Mouse (Mus musculus) CH12.LX (cell line): ENCODE data around the gene Pam16. TPM values are rescaled to one million over a fixed set of nuclear protein-coding genes. Genes with fewer than 3 reads are reported as not detected.

Source experiments
- DNase-seq: peaks from one replicate; pipeline ENCODE4 v3.0.0-alpha.2; 2013; ENCODE audit errors: extremely low read depth
- H3K27ac ChIP-seq: 2 replicates; pipeline ENCODE4 v1.5.1; 2012; ENCODE audit warnings: low read depth, mild to moderate bottlenecking, control low read depth, moderate library complexity; ENCODE audit not compliant: insufficient read depth
- H3K27me3 ChIP-seq: replicated peaks from 2 replicates; pipeline ENCODE3; 2012; ENCODE audit warnings: inconsistent platforms
- H3K36me3 ChIP-seq, 2 experiments: replicated peaks in 1 of 2; 2 replicates each; pipeline versions ENCODE3 to v1.6.1; 2012; ENCODE audit warnings: inconsistent platforms in 1 of 2, low read length in 1 of 2, mild to moderate bottlenecking in 1 of 2, mixed read lengths in 1 of 2, moderate library complexity in 1 of 2; ENCODE audit not compliant: control insufficient read depth in 1 of 2, insufficient read depth in 1 of 2
- H3K4me1 ChIP-seq, 2 experiments: 2 replicates each; pipeline ENCODE4 v1.6.1; 2012; ENCODE audit warnings: inconsistent platforms in 1 of 2, moderate library complexity in 1 of 2; ENCODE audit not compliant: insufficient read depth in 2 of 2, control insufficient read depth in 1 of 2
- H3K4me2 ChIP-seq: 2 replicates; pipeline ENCODE4 v1.6.1; 2012; ENCODE audit warnings: low read depth, mild to moderate bottlenecking, control low read depth; ENCODE audit not compliant: poor library complexity, insufficient read depth, severe bottlenecking
- H3K4me3 ChIP-seq, 3 experiments: fragments of 150-350 bp in 1 of 3; sonication (generic) in 1 of 3; replicated peaks in 1 of 3; 2 replicates each; pipeline versions ENCODE3 to v1.5.1; 2011 to 2012; ENCODE audit warnings: low read depth in 2 of 3, low read length in 2 of 3, mild to moderate bottlenecking in 2 of 3, moderate library complexity in 2 of 3, control low read depth in 1 of 3, improper control_type of control experiment in 1 of 3, inconsistent platforms in 1 of 3, mixed read lengths in 1 of 3; ENCODE audit not compliant: poor library complexity in 1 of 3
- H3K79me2 ChIP-seq: replicated peaks from 2 replicates; pipeline ENCODE4 v1.6.1; 2012; ENCODE audit warnings: mild to moderate bottlenecking, moderate library complexity; ENCODE audit not compliant: control insufficient read depth, poor library complexity, insufficient read depth, severe bottlenecking; ENCODE audit errors: extremely low read depth
- H3K9ac ChIP-seq: 2 replicates; pipeline ENCODE4 v1.6.1; 2012; ENCODE audit warnings: low read depth, mild to moderate bottlenecking, control low read depth, moderate library complexity; ENCODE audit not compliant: insufficient read depth
- H3K9me3 ChIP-seq: replicated peaks from 2 replicates; pipeline ENCODE3; 2012; ENCODE audit warnings: low read length, inconsistent platforms, mixed read lengths
- BHLHE40 ChIP-seq: IDR thresholded peaks from 2 replicates; pipeline ENCODE4 v1.6.1; 2011; ENCODE audit warnings: mild to moderate bottlenecking, low read depth, low read length, improper control_type of control experiment
- CHD1 ChIP-seq: IDR thresholded peaks from 2 replicates; pipeline ENCODE4 v1.6.1; 2012; ENCODE audit warnings: low read depth, low read length, improper control_type of control experiment, inconsistent platforms
- CHD2 ChIP-seq: IDR thresholded peaks from 2 replicates; pipeline ENCODE4 v1.6.1; 2011; ENCODE audit warnings: low read length, improper control_type of control experiment
- CTCF ChIP-seq, 2 experiments: IDR thresholded peaks in 1 of 2; conservative IDR thresholded peaks in 1 of 2; 2 replicates each; pipeline ENCODE4 v1.5.1; 2011 to 2012; ENCODE audit warnings: low read depth in 2 of 2, low read length in 2 of 2, improper control_type of control experiment in 1 of 2, inconsistent platforms in 1 of 2, mild to moderate bottlenecking in 1 of 2, moderate library complexity in 1 of 2
- E2F4 ChIP-seq: IDR thresholded peaks from 2 replicates; pipeline ENCODE4 v1.6.1; 2011; ENCODE audit warnings: low read depth, low read length, improper control_type of control experiment; ENCODE audit not compliant: insufficient replicate concordance
- ELF1 ChIP-seq: IDR thresholded peaks from 2 replicates; pipeline ENCODE4 v1.6.1; 2014; ENCODE audit warnings: low read depth, mild to moderate bottlenecking, inconsistent platforms, low read length, improper control_type of control experiment
- IRF4 ChIP-seq: IDR thresholded peaks from 2 replicates; pipeline ENCODE4 v1.6.1; 2014; ENCODE audit warnings: low read depth, mild to moderate bottlenecking, inconsistent platforms, low read length, improper control_type of control experiment
- JUND ChIP-seq: conservative IDR thresholded peaks from 2 replicates; pipeline ENCODE4 v1.6.1; 2011; ENCODE audit warnings: low read depth, low read length, improper control_type of control experiment
- KAT2A ChIP-seq: IDR thresholded peaks from 2 replicates; pipeline ENCODE4 v1.6.1; 2012; ENCODE audit warnings: low read length, improper control_type of control experiment, inconsistent platforms; ENCODE audit not compliant: insufficient replicate concordance
- MAFK ChIP-seq: IDR thresholded peaks from 2 replicates; pipeline ENCODE4 v1.6.1; 2011; ENCODE audit warnings: low read length, improper control_type of control experiment; ENCODE audit not compliant: insufficient replicate concordance
- MYC ChIP-seq: IDR thresholded peaks from 2 replicates; pipeline ENCODE4 v1.6.1; 2011; ENCODE audit warnings: low read depth, mild to moderate bottlenecking, improper control_type of control experiment, low read length
- NELFE ChIP-seq: IDR thresholded peaks from 2 replicates; pipeline ENCODE4 v1.6.1; 2011; ENCODE audit warnings: low read depth, low read length, improper control_type of control experiment
- NRF1 ChIP-seq: IDR thresholded peaks from 2 replicates; pipeline ENCODE4 v1.6.1; 2014; ENCODE audit warnings: low read depth, mild to moderate bottlenecking, inconsistent platforms, low read length, improper control_type of control experiment, moderate library complexity
- POLR2A ChIP-seq: IDR thresholded peaks from 2 replicates; pipeline ENCODE4 v1.6.1; 2011; ENCODE audit warnings: low read depth, mild to moderate bottlenecking, improper control_type of control experiment, low read length
- POLR2AphosphoS2 ChIP-seq: IDR thresholded peaks from 2 replicates; pipeline ENCODE4 v1.6.1; 2011; ENCODE audit warnings: low read depth, low read length, improper control_type of control experiment
- RCOR1 ChIP-seq: conservative IDR thresholded peaks from 2 replicates; pipeline ENCODE4 v1.6.1; 2012; ENCODE audit warnings: low read depth, mild to moderate bottlenecking, inconsistent platforms, low read length, improper control_type of control experiment
- SIN3A ChIP-seq: IDR thresholded peaks from 2 replicates; pipeline ENCODE4 v1.6.1; 2012; ENCODE audit warnings: low read length, improper control_type of control experiment, inconsistent platforms
- SMC3 ChIP-seq: IDR thresholded peaks from 2 replicates; pipeline ENCODE4 v1.6.1; 2011; ENCODE audit warnings: low read depth, low read length, improper control_type of control experiment
- TCF12 ChIP-seq: IDR thresholded peaks from 2 replicates; pipeline ENCODE4 v1.6.1; 2014; ENCODE audit warnings: low read depth, mild to moderate bottlenecking, inconsistent platforms, low read length, improper control_type of control experiment
- UBTF ChIP-seq: IDR thresholded peaks from 2 replicates; pipeline ENCODE4 v1.6.1; 2012; ENCODE audit warnings: low read depth, mild to moderate bottlenecking, inconsistent platforms, low read length, improper control_type of control experiment, moderate library complexity
- ZC3H11A ChIP-seq: IDR thresholded peaks from 2 replicates; pipeline ENCODE4 v1.6.1; 2012; ENCODE audit warnings: low read depth, mild to moderate bottlenecking, inconsistent platforms, low read length, improper control_type of control experiment
- ZKSCAN1 ChIP-seq: IDR thresholded peaks from 2 replicates; pipeline ENCODE4 v1.6.1; 2012; ENCODE audit warnings: low read depth, inconsistent platforms, low read length, improper control_type of control experiment, borderline replicate concordance
- dilution Hi-C: fragments of 300-500 bp; cut with MboI; formaldehyde crosslinking; loops from 2 replicates; pipeline ENCODE4 v1.14.3; 2020; ENCODE audit warnings: low sequenced_read_pairs; ENCODE audit not compliant: extremely low pct_unique_long_range_greater_than_20kb, extremely low pct_ligation_motif_present
- in situ Hi-C: fragments of 300-500 bp; cut with MboI; formaldehyde crosslinking; loops from 3 replicates; pipeline ENCODE4 v1.14.3; 2019; ENCODE audit warnings: low sequenced_read_pairs, low pct_ligation_motif_present, low pct_unique_long_range_greater_than_20kb, mixed read lengths
- polyA plus RNA-seq: library from polyadenylated mRNA; unstranded; fragments of >175 nt; gene quantifications from 2 replicates; pipeline ENCODE4 v1.2.1, GENCODE M21; 2012; ENCODE audit warnings: low read depth; ENCODE audit not compliant: insufficient read length
- total RNA-seq, 2 experiments: library from RNA; depleted of rRNA; stranded (reverse); fragments of 300-350 nt in 1 of 2; fragments of >200 nt in 1 of 2; gene quantifications; 2 replicates each; pipeline ENCODE4 v1.2.3; 2012 to 2014

Gene Pam16
- total and polyA plus RNA-seq, 3 experiments, result 11.6 to 152 (median 103) TPM

GRCm38 (mm10) chr16:4646831-4647230 is 22.0 kb upstream of the Pam16 start:
- dilution Hi-C loops (no loop called here), in situ Hi-C loops (loop anchor here (25.0 kb wide), 1 partner anchor 490 kb away; the partner anchor contains the start of genes Ppl and Sec14l5)
- Histone ChIP-seq H3K4me3 (no peak overlapping the region), H3K27me3 (no peaks in the 10 kb centered on the region), H3K4me2 (no peak overlapping the region), H3K36me3 (peaks cover 43 to 98% of the 10 kb centered on the region in 2 experiments), H3K4me1 (peaks cover under 1 to 4% of the 10 kb centered on the region in 2 experiments; a peak in 2 of 4 replicates), H3K9ac (no peak overlapping the region), H3K79me2 (no peaks in the 10 kb centered on the region), H3K27ac (no peak overlapping the region), H3K9me3 (no peaks in the 10 kb centered on the region)
- DNase-seq, result no peak
- TF ChIP-seq MAFK (no peak), NELFE (no peak), UBTF (no peak), POLR2A (no peak), ELF1 (no peak), NRF1 (no peak), POLR2AphosphoS2 (no peak), E2F4 (no peak), RCOR1 (no peak), BHLHE40 (no peak), TCF12 (no peak), JUND (no peak), CHD2 (no peak), KAT2A (no peak), MYC (no peak), IRF4 (no peak), CHD1 (no peak), SMC3 (no peak)

- Histone ChIP-seq H3K36me3 (peaks cover 34 to 98% of the 10 kb centered on the region in 2 experiments), H3K79me2 (no peaks in the 10 kb centered on the region), H3K9ac (no peak overlapping the region), H3K4me3 (no peak overlapping the region), H3K27me3 (no peaks in the 10 kb centered on the region), H3K4me1 (peaks cover 10 to 13% of the 10 kb centered on the region in 2 experiments), H3K27ac (no peak overlapping the region), H3K9me3 (no peaks in the 10 kb centered on the region), H3K4me2 (no peak overlapping the region)
- dilution Hi-C loops (no loop called here), in situ Hi-C loops (loop anchor here (25.0 kb wide), 1 partner anchor 491 kb away; the partner anchor contains the start of genes Ppl and Sec14l5)
- TF ChIP-seq CHD2 (no peak), NELFE (no peak), ELF1 (no peak), MYC (no peak), CTCF (conservative IDR thresholded peaks at IDR 0.05 in 1 of 2, IDR thresholded peaks at IDR 0.05 in 1 of 2; ENCODE audit: low read depth in 2 of 2, low read length in 2 of 2) (no peak), SIN3A (no peak), ZC3H11A (no peak), ZKSCAN1 (no peak)
- DNase-seq, result no peak
Observed at GRCm38 (mm10) chr16:4645867-4646266, 21.1 kb upstream of the Pam16 start.
